Mouse (Mus musculus): ENCODE results near the gene Trem2. TPM values are rescaled to one million over a fixed set of nuclear protein-coding genes. Genes with fewer than 3 reads are reported as not detected.
"Not testable (repeated sequence)": the region's sequence is repeated elsewhere in the genome, so short reads cannot be mapped to it uniquely, and the experiment has no call there.

The Trem2 gene
- polyA plus RNA-seq, 1 experiment from 2014 or later, result 6.5 TPM

DNA sequence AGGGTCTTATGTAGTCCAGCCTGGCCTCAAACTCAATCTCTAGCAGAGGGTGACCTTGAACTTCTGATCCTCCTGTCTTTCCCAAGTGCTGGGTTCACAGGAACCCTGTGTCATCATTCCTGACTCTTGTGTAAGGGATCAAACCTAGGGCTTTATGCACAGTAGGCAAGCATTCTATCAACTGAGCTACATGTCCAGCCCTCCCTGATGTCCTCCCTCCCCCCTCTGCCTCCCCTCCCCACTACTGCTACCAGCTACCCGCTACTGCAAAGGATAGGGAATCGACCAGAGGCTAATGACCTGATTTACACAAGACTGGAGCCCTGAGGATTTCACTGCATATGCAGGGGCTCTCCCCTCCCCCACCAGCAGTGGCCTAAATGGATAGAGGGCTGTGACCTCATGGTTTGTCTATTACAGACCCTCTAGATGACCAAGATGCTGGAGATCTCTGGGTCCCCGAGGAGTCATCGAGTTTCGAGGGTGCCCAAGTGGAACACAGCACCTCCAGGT lies 4.5 kb downstream of the Trem2 start:
- no peak overlapping the region for H3K4me3 ChIP-seq (ENCODE audit: low read depth, low read length)
- no peak overlapping the region for H3K9ac ChIP-seq
- H3K9me3 ChIP-seq (ENCODE audit: low read depth, low read length), result no peaks in the 10 kb centered on the region
- ATAC-seq (ENCODE audit: insufficient read depth) (no peak), DNase-seq (no peak)
- 65% methylated on average over 5 of the region's 5 CpGs for WGBS
- H3K36me3 ChIP-seq (ENCODE audit: insufficient read depth), result no peaks in the 10 kb centered on the region
- no peak overlapping the region for H3K4me2 ChIP-seq
- no peaks in the 10 kb centered on the region for H3K27me3 ChIP-seq (ENCODE audit: insufficient read depth, low read length)
- no peaks in the 10 kb centered on the region for H3K4me1 ChIP-seq (ENCODE audit: insufficient read depth)
- no peak overlapping the region for H3K27ac ChIP-seq (ENCODE audit: low read depth)
- no peak for TF ChIP-seq CTCF (IDR thresholded peaks at IDR 0.05; ENCODE audit: low read depth)

DNA sequence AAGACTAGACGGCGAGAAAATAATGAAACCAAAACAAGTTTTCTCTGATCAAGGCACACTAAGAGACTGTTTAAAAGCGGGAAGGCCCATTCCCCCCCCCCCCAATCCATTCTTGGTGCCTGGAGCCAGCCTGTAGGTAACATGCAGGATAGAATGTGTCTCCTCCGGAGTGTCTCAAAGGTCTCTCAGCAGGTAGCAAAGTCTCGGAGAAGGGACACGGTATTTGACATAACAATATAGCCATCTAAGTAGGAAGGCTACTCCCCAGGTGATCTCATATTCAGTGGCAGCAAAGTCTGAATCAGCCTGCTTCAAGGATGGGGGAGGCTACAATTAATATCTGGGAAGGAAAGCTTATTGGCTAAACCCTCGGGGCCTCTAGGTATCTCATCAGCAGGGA lies 6.8 kb downstream of the Trem2 start:
- H3K36me3 ChIP-seq (ENCODE audit: insufficient read depth); H3K9ac ChIP-seq; H3K4me3 ChIP-seq (ENCODE audit: low read depth, low read length); H3K27ac ChIP-seq (ENCODE audit: low read depth); H3K9me3 ChIP-seq (ENCODE audit: low read depth, low read length); H3K27me3 ChIP-seq (ENCODE audit: insufficient read depth, low read length); H3K4me1 ChIP-seq (ENCODE audit: insufficient read depth); DNase-seq; ATAC-seq (ENCODE audit: insufficient read depth); H3K4me2 ChIP-seq: not testable (repeated sequence)
- WGBS, result 78% methylated on average over 7 of the region's 7 CpGs

DNA sequence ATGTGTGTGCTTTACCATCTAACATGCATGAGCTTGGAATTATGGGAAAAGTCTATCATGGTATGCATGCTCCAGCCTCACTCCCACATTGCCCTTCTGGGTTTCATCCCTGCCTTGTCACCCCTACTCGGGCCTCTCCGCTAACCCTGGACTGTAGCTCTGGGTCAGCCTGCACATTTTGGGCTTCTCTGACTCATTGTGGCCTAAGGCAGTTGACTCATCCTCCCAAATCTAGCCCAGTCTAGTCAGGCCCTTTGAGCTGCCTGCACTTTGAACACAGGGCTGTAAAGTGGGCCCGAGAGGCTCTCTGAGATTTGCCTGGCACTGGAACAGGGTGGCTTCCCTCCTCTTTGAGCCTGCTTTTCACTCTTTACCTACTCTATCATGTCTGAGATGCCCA lies 9.6 kb downstream of the Trem2 start:
- Histone ChIP-seq H3K4me2 (no peak overlapping the region), H3K27ac (ENCODE audit: low read depth) (no peak overlapping the region), H3K4me1 (ENCODE audit: insufficient read depth) (no peaks in the 10 kb centered on the region), H3K9me3 (ENCODE audit: low read depth, low read length) (no peaks in the 10 kb centered on the region), H3K36me3 (ENCODE audit: insufficient read depth) (no peaks in the 10 kb centered on the region), H3K4me3 (ENCODE audit: low read depth, low read length) (no peak overlapping the region), H3K27me3 (ENCODE audit: insufficient read depth, low read length) (no peaks in the 10 kb centered on the region), H3K9ac (no peak overlapping the region)
- ATAC-seq (ENCODE audit: insufficient read depth), result no peak
- TF ChIP-seq CTCF (IDR thresholded peaks at IDR 0.05; ENCODE audit: low read depth), result no peak
- WGBS, result 88% methylated on average over 3 of the region's 3 CpGs
- no peak for DNase-seq

DNA sequence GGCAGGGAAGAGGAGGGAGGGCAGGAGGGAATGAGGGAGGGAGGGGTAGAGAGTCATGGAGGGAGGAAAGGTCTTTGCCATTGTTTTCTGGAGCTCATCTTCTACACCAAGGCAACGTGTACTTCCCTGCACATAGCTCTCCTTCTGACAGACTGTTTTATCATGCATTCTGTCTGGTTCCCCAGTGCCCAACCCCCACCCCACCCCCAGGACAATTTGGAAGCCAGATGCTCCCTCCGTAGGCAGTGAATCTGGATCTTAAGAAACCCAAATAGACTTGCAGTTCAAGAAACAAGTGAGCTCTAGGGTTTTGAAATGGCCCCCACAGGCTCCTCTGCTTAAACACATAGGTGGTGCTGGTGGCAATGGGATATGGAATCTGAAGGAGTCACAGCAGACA lies 11.7 kb downstream of the Trem2 start:
- H3K9me3 ChIP-seq (ENCODE audit: low read depth, low read length), result no peaks in the 10 kb centered on the region

DNA sequence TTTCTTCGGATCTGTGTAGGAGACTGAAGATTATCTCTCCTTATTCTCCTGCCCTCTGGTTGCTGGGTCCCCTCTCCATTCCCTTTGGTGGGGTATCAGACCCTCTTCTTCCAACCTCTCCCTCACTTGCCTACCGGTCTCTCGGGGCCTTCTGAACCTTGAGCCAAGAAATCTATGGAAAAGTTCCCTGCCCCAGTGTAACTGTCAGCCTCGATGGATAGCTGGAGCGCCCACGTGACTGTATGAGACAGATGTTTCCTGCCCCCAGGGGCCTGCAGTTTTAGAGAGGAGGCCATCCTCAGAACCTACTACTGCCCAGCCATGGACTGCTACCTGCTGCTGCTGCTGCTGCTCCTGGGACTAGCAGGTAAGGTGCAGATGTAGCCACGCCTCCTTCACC lies 13.4 kb downstream of the Trem2 start, which contains the start of gene Treml1:
TSS of gene Treml1 (plus strand) at position 301 of the 400 bp plus-strand sequence.
- no peaks in the 10 kb centered on the region for H3K36me3 ChIP-seq (ENCODE audit: insufficient read depth)
- no peak within 1 kb of the TSS for H3K9ac ChIP-seq
- DNase-seq, result no peak
- no peak for TF ChIP-seq CTCF (IDR thresholded peaks at IDR 0.05; ENCODE audit: low read depth)
- H3K27me3 ChIP-seq (ENCODE audit: insufficient read depth, low read length), result no peaks in the 10 kb centered on the region
- no peak within 1 kb of the TSS for H3K4me3 ChIP-seq (ENCODE audit: low read depth, low read length)
- no peaks in the 10 kb centered on the region for H3K4me1 ChIP-seq (ENCODE audit: insufficient read depth)
- 70% methylated on average over 7 of the region's 7 CpGs for WGBS
- no peak within 1 kb of the TSS for H3K4me2 ChIP-seq
- H3K27ac ChIP-seq (ENCODE audit: low read depth), result no peak within 1 kb of the TSS
- H3K9me3 ChIP-seq (ENCODE audit: low read depth, low read length), result no peaks in the 10 kb centered on the region
- no peak for ATAC-seq (ENCODE audit: insufficient read depth)

More for the DNA sequence above, 11.7 kb downstream of the Trem2 start:
- no peak for TF ChIP-seq CTCF (IDR thresholded peaks at IDR 0.05; ENCODE audit: low read depth)
- no peak overlapping the region for H3K9ac ChIP-seq
- H3K4me2 ChIP-seq, result no peak overlapping the region
- H3K27me3 ChIP-seq (ENCODE audit: insufficient read depth, low read length), result no peaks in the 10 kb centered on the region
- H3K4me1 ChIP-seq (ENCODE audit: insufficient read depth), result no peaks in the 10 kb centered on the region
- H3K4me3 ChIP-seq (ENCODE audit: low read depth, low read length), result no peak overlapping the region
- no peak for ATAC-seq (ENCODE audit: insufficient read depth)
- H3K36me3 ChIP-seq (ENCODE audit: insufficient read depth), result no peaks in the 10 kb centered on the region
- H3K27ac ChIP-seq (ENCODE audit: low read depth), result no peak overlapping the region
- WGBS, result 52% methylated on average over 2 of the region's 2 CpGs
- no peak for DNase-seq

DNA sequence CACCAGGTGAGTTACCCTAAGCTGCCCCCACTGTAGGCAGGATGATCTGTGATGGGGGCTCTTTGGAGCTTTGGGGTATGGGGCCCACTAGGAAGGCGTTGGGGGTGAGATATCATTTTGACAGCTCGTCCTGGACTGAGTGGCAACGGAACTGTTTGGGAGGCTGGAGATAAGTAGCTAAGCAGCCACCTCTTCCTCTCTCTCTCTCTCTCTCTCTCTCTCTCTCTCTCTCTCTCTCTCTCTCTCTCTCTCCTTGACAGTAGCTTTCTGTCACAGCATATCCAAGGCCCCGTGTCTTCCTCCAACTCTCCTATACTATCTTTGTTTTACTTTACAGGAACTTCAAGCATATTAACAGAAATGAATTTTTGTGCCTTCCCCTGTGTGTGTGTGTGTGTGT lies 14.3 kb downstream of the Trem2 start:
- Histone ChIP-seq H3K27ac (ENCODE audit: low read depth) (no peak overlapping the region), H3K4me3 (ENCODE audit: low read depth, low read length) (no peak overlapping the region), H3K4me2 (no peak overlapping the region), H3K27me3 (ENCODE audit: insufficient read depth, low read length) (no peaks in the 10 kb centered on the region), H3K9ac (no peak overlapping the region), H3K4me1 (ENCODE audit: insufficient read depth) (no peaks in the 10 kb centered on the region), H3K36me3 (ENCODE audit: insufficient read depth) (no peaks in the 10 kb centered on the region), H3K9me3 (ENCODE audit: low read depth, low read length) (no peaks in the 10 kb centered on the region)
- ATAC-seq (ENCODE audit: insufficient read depth) (no peak), DNase-seq (no peak)
- WGBS, result 30% methylated on average over 4 of the region's 4 CpGs
- TF ChIP-seq CTCF (IDR thresholded peaks at IDR 0.05; ENCODE audit: low read depth), result no peak

DNA sequence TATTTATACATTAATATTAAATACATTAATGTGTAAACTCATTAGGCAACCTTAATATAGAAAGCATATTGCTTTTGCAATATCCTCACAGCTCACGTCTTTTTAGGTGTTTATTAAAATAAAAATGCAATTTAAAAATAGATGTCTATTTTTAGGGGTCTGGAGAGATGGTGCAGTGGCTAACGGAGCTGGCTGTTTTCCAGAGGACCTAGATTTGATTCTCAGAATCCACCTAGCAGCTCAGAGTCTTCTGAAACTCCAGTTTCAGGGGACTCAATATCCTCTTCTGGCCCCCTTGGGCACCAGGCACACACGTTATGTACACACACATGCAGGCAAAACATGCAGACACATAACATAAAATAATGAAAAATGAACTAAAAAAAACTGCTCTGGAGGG lies 16.1 kb downstream of the Trem2 start:
- H3K9ac ChIP-seq, result no peak overlapping the region
- H3K9me3 ChIP-seq (ENCODE audit: low read depth, low read length), result no peaks in the 10 kb centered on the region
- no peak overlapping the region for H3K27ac ChIP-seq (ENCODE audit: low read depth)
- ATAC-seq (ENCODE audit: insufficient read depth) (no peak), DNase-seq (peak; percentile 11)
- no peak overlapping the region for H3K4me3 ChIP-seq (ENCODE audit: low read depth, low read length)
- no peaks in the 10 kb centered on the region for H3K4me1 ChIP-seq (ENCODE audit: insufficient read depth)
- no peak overlapping the region for H3K4me2 ChIP-seq
- no peaks in the 10 kb centered on the region for H3K27me3 ChIP-seq (ENCODE audit: insufficient read depth, low read length)
- TF ChIP-seq CTCF (IDR thresholded peaks at IDR 0.05; ENCODE audit: low read depth), result no peak
- H3K36me3 ChIP-seq (ENCODE audit: insufficient read depth), result no peaks in the 10 kb centered on the region
- 46% methylated on average over 3 of the region's 3 CpGs for WGBS

DNA sequence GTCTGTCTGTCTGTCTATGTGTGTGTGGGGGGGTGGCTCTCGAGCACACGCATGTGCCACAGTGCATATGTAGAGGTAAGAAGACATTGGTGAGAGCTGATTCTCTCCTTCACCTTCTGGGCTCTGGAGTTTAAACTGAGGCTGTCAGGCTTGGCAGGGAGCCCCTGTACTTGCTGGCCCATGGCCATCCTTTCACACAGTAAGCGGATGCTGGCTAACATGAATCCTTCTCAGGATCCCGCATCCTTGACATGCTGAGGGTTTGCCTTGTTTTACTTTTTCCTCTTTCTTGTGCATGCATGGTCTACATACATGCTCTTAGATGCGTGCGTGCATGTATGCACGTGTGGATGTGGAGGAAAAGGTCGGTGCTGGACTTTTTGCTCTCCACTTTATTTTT lies 16.8 kb downstream of the Trem2 start:
- no peak overlapping the region for H3K4me3 ChIP-seq (ENCODE audit: low read depth, low read length)
- no peaks in the 10 kb centered on the region for H3K36me3 ChIP-seq (ENCODE audit: insufficient read depth)
- no peaks in the 10 kb centered on the region for H3K27me3 ChIP-seq (ENCODE audit: insufficient read depth, low read length)
- no peaks in the 10 kb centered on the region for H3K9me3 ChIP-seq (ENCODE audit: low read depth, low read length)
- 75% methylated on average over 8 of the region's 8 CpGs for WGBS
- H3K4me1 ChIP-seq (ENCODE audit: insufficient read depth), result no peaks in the 10 kb centered on the region
- H3K4me2 ChIP-seq, result no peak overlapping the region
- TF ChIP-seq CTCF (IDR thresholded peaks at IDR 0.05; ENCODE audit: low read depth), result no peak
- H3K9ac ChIP-seq, result no peak overlapping the region
- H3K27ac ChIP-seq (ENCODE audit: low read depth), result no peak overlapping the region
- ATAC-seq (ENCODE audit: insufficient read depth) (no peak), DNase-seq (peak; percentile 73)
